Mouse (Mus musculus) splenic B cell, adult 2 months (primary cell): ENCODE results near the gene Sec13.
"Not testable (repeated sequence)": the region's sequence is repeated elsewhere in the genome, so short reads cannot be mapped to it uniquely, and the experiment has no call there.

Experiments
- DNase-seq: peaks from one replicate; pipeline ENCODE4 v3.0.0-alpha.2; 2011; ENCODE audit warnings: low read depth, low spot score
- H3K27me3 ChIP-seq: 2 replicates; pipeline ENCODE4 v1.6.1; 2012; ENCODE audit warnings: mild to moderate bottlenecking, low read length, moderate library complexity, mixed read lengths; ENCODE audit not compliant: control insufficient read depth, poor library complexity, insufficient read depth, severe bottlenecking
- H3K36me3 ChIP-seq: 2 replicates; pipeline ENCODE4 v1.6.1; 2012; ENCODE audit warnings: mild to moderate bottlenecking, low read length, moderate library complexity, mixed read lengths; ENCODE audit not compliant: control insufficient read depth, poor library complexity, insufficient read depth, severe bottlenecking

The Sec13 gene

DNA sequence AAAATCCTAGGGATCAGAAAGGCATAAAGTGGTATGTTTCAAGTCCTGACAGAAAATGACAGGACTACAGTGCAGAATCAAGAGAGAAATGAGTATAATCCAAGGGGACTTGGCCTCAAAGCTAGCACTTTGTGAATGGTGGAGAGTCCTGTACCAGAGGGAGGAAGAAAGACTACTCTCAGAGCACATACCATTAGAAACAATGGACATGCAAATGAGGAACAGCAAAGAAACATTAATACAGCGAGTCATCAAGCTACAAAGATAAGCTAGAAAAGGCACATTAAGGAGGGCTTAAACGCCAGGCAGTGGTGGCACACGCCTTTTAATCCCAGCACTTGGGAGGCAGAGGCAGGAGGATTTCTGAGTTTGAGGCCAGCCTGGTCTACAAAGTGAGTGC, 9.2 kb downstream of the Sec13 start:
- Histone ChIP-seq H3K27me3 (no peaks in the 10 kb centered on the region), H3K36me3 (peaks cover 27% of the 10 kb centered on the region)
- no peak for DNase-seq

DNA sequence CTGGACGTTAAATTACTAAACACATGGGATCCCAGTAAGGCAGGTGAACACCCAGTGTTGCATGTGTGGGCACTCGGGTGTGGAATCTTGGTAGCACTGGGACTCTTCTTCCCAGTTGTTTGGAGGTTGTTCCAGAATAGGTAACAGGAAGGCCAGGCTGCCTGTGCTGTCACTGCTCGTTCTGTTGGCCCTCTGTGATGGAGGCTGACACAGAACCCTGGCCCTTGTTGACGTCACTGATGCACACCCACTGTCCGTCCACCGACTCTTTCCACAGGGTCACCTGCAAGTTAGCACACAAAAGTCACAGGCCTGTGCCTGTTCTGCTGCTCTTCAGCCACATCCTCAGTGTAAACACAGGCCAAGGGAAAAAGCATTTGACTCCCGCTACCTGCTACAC, 12.4 kb downstream of the Sec13 start:
- no peak for DNase-seq
- no peaks in the 10 kb centered on the region for H3K27me3 ChIP-seq
- H3K36me3 ChIP-seq, result peaks cover 29% of the 10 kb centered on the region

- peaks cover 8% of the 10 kb centered on the region for H3K36me3 ChIP-seq
Measured at GRCm38 (mm10) chr6:113721061-113721460, 19.5 kb downstream of the Sec13 start.

DNA sequence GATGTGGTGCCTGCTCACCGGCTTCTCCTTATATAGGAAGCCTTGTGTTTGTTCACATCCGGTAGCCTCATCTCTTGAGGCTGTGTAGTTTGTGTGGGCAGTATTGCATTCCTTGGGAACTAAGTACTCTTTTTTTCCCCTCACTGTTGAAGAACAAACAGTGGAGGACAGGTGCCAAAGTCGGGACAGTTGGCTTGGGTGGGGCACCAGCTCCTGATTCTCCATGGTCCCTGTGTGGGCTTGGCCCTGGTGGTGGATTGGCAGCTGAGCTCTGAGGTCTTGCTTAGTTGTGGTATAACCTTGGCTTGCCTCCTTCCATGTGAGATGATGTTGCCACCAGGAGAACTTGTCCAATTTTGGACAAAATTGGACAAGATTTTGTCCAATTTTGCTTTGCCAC, 20.7 kb downstream of the Sec13 start, which contains the start of gene Ghrl:
TSS of gene Ghrl (minus strand) at position 3 of the 400 bp plus-strand sequence.
- Histone ChIP-seq H3K36me3 (peaks cover 5% of the 10 kb centered on the region; the same call in 1 of the 2 replicates), H3K27me3 (no peaks in the 10 kb centered on the region)
- no peak for DNase-seq

More at GRCm38 (mm10) chr6:113721061-113721460, 19.5 kb downstream of the Sec13 start:
- no peak for DNase-seq
- H3K27me3 ChIP-seq, result no peaks in the 10 kb centered on the region

GRCm38 (mm10) chr6:113717541-113717940, 23.0 kb downstream of the Sec13 start:
- H3K36me3 ChIP-seq, result peaks cover 4% of the 10 kb centered on the region; the same call in 1 of the 2 replicates
- DNase-seq, result no peak
- no peaks in the 10 kb centered on the region for H3K27me3 ChIP-seq

GRCm38 (mm10) chr6:113714797-113715196, 25.7 kb downstream of the Sec13 start:
- Histone ChIP-seq H3K36me3 (peaks cover 18% of the 10 kb centered on the region), H3K27me3 (no peaks in the 10 kb centered on the region)
- no peak for DNase-seq

DNA sequence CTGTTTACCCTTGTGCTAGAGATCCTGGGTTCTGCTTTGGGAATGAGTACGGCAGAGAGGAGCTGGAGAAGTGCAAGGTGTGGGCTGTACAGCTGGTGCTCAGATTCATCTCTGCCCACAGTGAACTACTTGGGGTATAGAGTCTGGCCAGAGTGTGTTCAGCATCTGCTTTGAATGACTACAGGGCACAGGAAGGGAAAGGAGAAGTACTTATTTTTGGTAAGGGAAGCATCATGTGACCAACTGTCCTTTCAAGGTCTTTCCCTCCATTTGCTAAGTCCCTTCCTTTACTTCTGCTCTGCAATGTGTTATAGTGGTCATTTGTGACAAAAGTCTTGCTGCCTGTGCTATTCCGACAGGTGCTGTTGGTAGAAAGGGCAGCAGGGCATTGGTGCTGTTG, 26.3 kb downstream of the Sec13 start:
- peak; percentile 60 for DNase-seq
- Histone ChIP-seq H3K36me3 (peaks cover 20% of the 10 kb centered on the region), H3K27me3 (no peaks in the 10 kb centered on the region)

DNA sequence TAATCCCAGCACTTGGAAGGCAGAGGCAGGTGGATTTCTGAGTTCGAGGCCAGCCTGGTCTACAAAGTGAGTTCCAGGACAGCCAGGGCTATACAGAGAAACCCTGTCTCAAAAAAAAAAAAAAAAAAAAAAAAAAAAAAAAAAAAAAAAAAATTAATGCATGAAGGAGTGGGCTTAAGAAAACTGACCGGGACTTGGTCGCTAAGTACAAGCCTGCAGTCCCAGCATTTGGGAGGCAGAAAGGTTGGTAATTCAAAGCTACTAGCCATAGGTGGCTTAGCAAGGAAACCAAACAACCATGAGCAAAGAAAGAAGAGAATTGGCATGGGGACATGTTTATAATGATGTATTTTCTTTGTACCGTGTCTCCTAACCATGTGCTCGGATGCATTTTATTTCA, 27.2 kb downstream of the Sec13 start:
- H3K27me3 ChIP-seq, DNase-seq: not testable (repeated sequence)
- H3K36me3 ChIP-seq, result peaks cover 25% of the 10 kb centered on the region

GRCm38 (mm10) chr6:113712718-113713117, 27.8 kb downstream of the Sec13 start:
- Histone ChIP-seq H3K36me3 (peaks cover 31% of the 10 kb centered on the region), H3K27me3 (no peaks in the 10 kb centered on the region)
- DNase-seq, result no peak

DNA sequence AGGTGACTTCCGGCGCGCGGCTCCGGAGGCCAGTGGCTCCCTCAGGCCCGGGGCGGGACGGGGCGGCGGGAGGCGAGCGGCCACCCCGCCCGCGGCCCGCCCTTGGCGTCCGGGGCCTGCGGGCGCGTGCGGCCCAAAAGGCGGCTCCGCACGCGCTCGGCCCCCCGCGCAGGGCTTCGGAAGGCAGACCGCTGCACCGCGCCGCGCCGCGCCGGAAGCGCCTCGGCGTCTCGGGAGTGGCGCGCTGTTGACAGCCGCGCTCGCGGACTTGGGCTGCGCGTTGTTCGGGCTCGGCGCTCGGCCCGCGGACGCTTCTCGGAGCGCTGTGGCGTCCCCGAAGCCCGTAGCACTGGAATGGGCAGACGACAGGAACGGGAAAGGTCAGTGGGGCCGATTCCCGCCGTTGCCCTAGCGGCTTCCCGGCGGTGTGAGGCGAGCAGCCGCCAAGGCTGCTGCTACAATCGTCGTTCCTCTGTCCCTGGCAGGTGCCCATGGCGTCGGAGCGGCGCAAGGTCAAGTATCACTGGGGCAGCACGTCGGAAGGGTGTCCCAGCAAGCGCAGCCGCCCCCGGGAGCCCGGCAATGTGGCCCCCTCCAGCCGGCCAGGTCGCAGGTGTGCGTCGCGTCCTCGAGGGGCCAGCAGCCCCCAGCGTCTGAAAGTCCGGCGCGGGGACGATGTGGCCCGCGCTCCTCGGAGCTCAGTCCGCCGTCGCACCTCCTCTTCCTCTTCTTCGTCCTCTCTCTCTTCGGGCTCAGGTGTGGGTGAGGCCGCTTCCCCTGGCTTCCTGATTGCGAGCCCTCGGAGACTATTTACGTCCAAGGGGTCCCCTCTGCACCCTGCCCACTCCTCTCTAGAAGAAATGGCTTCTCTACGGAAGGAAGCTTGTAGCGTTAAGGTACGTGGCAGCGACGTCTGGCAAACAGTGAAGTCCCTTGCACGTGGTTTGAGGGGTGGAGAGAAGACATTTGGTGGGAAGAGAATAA, 43.0 kb downstream of the Sec13 start:
- DNase-seq, result peak; percentile 55
- Histone ChIP-seq H3K36me3 (peaks cover 9% of the 10 kb centered on the region), H3K27me3 (no peaks in the 10 kb centered on the region)

DNA sequence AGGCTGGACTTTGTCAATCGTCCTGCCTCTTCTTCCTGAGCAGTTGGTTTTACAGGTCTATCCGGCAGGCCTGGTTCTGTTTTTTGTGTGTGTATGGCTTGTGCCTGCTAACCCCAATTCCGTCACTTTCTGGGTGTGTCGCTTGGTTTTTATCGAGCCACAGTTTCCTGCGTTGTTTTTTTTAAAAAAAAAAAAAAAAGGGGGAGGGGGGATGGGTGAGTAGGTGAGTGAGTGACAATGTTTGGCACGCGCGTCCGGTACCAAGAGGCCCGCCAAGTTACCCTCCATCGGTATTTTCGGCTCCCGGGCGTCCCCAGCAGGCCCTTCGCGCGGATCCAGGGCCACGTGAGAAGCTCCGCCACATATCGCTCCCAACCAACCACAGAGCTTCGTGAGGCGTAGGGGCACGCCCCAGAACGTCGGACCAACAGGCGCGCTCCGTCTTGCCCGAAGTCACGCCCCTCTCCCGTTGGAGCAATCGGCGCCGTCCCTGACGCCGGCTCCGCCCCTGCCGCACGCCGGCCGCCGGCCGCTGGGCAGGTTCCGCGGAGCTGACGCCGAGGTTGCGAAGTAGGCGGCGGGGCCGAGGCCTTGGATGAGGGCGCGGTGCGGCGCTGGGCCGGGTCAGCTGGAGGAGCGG, 43.8 kb downstream of the Sec13 start, which contains the start of gene Tatdn2:
TSS of gene Tatdn2 (plus strand) at position 469 of the 640 bp plus-strand sequence.
- H3K27me3 ChIP-seq, result no peaks in the 10 kb centered on the region
- peak; percentile 99 for DNase-seq
- H3K36me3 ChIP-seq, result peaks cover 6% of the 10 kb centered on the region

- no peak for DNase-seq
- Histone ChIP-seq H3K36me3 (peaks cover 4% of the 10 kb centered on the region), H3K27me3 (no peaks in the 10 kb centered on the region)
Measured at GRCm38 (mm10) chr6:113695766-113696355, 44.7 kb downstream of the Sec13 start.

GRCm38 (mm10) chr6:113695203-113695602, 45.3 kb downstream of the Sec13 start:
- DNase-seq, result no peak
- Histone ChIP-seq H3K36me3 (peaks cover 4% of the 10 kb centered on the region), H3K27me3 (no peaks in the 10 kb centered on the region)

DNA sequence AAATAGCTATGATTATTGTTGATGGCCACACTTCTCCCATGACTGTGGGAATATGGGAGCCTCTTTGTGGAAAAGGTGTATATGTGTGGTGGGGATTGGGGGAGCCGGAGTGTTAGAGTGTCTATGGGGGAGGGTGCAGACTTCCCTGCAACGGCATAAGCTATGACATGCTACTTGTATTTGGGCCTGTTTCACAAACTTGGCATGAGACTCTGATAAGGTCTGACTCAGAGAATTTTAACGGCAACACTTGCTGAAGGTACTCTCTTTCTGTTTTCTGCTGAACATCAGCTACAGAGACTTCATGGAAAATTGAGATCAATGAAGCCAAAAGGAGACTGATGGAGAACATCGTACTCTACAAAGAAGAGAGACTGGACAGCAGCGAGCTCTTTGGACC, 47.2 kb downstream of the Sec13 start:
- Histone ChIP-seq H3K27me3 (no peaks in the 10 kb centered on the region), H3K36me3 (peaks cover 4% of the 10 kb centered on the region)
- DNase-seq, result no peak
